Mouse (Mus musculus) cerebellum, postnatal 10 days (tissue): ENCODE measurements around the gene Taf5l.
"Not testable (repeated sequence)": the region's sequence is repeated elsewhere in the genome, so short reads cannot be mapped to it uniquely, and the experiment has no call there.

Experiments
- DNase-seq, 2 experiments: peaks; one replicate each; pipeline ENCODE4 v3.0.0; 2021; ENCODE audit warnings: mixed read lengths in 2 of 2

The Taf5l gene

DNA sequence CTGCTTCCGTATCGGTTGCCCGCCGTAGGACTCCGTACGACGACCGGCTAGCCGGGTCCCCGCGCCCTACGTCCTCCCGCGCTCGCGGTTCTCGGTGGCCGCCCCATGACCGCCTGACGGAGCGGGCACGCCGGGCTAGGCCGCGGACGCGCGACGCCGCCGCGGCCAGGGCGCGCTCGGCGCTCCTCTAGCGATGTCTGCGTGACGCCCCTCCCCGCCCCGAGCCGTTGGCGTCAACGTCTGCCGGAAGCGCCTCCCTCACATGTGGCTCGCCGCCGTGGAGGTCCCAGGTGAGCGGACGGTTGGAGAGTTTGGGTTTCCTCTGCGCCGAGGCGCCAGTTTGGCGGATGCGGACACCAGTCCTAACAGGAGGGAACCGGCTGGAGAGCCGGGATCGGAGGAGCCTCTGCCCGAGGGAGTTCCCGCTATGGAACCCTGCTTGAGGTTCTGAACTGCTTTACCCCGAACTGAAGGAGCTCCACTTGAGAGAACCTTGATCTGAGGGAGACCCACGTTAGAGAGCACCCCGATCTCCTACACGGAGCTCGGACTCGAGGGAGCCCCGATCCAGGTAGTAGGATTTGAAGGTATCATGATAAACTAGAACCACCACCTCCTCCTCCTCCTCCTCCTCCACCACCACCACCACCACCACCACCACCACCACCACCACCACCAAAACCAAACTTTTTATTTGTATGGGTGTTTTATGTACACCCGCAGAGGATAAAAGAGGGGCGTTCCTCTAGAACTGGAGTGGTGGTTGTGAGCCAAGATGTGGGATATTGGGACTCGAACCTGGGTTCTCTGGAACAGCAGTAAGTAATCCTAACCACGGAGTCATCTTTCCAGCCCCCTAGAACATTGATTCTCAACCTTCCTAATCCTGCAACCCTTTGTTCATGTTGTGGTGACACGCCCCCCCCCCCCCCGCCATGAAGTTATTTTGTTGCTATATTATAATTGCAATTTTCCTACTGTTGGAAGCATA lies at the start of gene Taf5l, which contains the start of gene Urb2:
Gene Taf5l (minus strand): TSS at position 161 of the 991 bp plus-strand sequence.
Gene Urb2 (plus strand): TSS at position 272 of the 991 bp plus-strand sequence.
- DNase-seq, result peak; percentile 96 to 97

DNA sequence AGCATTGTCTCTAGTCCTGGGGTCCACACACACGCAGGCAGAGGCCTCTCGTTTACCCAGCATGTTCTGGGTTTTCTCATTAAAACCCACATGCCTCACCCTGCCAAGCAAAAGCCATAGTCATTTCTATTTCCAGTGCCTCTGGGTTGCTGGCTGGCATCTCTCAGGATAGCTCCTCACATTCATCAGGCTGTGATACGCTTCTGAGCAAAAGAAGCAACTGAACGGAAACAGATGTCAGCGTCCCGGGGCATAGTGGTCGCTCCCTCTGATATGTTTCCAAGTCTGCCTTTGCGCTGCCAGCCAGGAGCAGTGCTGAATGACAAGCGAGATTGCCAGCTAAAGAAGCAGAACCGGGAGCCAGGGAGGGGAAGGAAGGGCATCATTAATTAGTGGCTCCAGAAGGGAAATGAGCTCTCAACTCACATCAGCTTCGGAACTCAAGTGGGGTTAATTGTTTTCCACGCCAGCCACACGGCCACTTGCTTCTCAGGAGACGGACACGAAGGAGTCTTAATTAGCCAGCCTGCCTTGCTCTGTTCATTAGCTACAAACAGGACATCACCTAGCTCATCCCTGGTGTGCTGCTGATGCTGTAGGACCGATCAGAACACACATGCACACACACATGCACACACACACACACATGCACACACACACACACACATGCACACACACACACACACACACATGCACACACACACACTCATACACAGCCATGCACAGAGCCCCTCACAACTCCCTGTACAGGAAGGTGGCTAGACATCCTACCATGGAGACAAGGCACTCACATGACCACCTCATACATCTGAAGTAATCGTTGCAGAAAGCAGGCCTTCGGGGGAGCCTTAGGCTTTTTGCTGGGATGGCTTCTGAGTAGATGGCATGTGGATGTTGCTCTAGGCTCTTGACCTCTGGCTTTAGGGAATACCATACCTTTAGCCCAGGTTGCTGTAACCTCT lies 49.4 kb upstream of the Taf5l start:
- DNase-seq, result peak; percentile 86 to 89

DNA sequence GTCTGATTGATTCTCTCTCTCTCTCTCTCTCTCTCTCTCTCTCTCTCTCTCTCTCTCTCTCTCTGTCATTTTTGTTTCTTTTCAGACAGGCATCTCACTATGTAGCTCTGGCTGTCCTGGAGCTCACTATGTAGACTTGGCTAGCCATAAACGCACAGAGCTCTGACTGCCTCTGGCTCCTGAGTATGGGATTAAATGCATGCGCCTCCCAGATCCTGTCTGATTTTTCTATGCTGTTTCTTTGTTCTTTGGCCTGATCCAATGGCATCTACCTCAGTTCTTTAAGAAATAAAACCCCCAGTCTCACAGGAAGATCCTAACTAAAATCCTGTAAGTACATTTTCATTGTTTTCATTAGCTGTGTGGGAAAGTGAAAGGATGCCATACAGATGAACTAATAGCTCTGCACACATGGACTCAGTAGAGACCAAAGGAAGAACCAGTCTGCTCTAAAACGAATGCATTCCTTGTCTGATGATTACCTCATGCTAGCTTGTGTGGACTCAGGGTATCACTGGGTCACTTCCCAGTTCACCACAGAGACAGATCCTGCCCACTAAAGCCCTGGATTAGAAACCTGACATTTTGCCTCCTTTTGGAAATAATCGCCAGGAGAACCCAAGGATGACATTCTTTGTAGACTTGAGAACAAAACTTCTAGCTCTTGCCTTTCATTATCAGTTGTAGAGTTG lies 46.0 kb upstream of the Taf5l start:
- no peak for DNase-seq

DNA sequence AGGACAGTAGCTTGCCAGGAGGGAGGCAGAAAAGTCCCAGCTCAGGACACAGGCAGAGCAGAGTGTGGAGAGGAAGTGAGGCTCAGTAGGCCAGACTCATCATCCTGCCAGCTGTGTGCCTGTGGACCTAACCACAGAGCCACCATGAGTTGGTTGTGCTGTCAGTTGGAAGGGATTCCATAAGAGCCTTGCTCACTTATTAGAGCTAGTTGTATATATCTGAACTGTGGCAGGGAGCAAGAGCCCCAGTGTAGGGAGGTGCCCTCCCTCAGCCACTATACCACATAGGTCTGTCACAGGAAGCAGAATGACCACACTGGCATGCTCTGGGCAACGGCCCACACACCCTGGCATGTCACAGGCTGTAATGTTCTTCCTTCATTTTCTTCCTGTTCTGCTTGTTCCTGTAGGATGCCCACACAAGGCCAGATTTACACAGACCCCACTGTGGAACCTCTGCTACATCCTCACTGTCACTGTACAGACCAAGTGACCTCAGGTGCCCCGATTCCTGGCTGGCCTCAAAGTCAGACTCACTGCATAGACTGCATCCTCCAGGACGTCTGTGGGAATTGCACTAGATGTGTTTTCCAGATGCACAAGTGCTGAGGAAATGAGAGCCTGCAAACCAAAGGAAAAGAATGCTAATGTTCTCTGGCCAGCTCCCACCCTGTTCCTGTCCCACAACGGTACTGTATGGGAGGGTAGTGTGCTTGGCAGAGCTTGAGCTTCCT lies 45.3 kb upstream of the Taf5l start:
- no peak for DNase-seq

DNA sequence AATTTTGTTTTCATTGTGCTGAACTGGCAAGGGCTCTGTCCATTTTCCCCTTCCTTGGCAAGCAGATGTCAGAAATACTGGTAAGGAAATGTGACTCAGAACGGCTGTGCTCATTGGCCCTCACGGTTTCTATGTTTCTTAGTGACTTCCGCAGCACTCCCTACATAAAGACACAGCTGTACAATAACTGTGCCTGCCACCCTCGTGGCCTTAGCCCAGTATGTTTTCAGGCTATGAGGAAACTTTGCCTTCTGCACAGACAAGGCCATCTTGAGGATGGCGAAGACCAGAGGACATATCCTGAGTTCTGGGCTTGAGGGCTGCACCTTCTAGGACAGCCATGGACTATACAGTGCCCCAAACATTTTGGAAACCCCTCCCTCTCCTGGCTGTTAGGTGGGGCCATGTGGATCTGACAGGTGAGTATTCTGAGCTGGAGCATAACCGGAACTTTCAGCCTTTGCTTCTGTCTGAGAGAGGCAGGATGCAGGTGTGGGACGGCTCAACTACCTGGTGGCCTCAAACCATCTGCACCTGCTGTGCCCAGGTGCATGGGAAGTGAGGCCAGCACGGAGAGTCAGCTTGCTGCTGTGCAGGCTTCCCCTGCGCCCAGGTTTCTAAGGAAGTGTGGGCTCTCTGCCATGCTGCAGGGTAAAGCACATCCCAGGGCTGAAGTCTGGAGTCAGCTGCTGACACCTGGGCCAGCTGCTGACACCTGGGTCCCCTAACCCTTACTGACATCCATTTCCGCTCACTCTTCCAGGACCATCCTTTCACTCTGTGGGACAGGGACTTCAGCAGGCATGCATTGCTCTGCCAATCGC lies 35.8 kb upstream of the Taf5l start:
- DNase-seq, result no peak

DNA sequence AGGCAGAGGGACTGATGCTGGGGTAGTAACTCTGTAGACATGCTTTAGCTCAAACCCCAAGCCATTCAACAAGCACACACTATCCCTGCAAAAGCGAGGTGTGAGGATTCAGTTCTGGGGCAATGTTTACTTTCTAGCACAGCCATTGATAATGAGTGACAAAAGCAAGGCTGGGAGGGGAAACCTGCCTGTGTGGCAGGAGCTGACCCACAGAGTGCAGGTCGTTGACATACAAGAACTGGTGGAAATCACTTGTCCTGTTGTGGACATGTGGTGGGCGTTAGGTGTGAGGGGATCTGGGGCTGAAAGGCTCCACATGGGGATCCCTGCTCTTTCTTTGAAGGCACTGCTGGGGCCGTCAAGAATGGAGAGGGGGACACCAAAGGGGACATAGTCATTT lies 31.4 kb upstream of the Taf5l start:
- DNase-seq, result no peak

DNA sequence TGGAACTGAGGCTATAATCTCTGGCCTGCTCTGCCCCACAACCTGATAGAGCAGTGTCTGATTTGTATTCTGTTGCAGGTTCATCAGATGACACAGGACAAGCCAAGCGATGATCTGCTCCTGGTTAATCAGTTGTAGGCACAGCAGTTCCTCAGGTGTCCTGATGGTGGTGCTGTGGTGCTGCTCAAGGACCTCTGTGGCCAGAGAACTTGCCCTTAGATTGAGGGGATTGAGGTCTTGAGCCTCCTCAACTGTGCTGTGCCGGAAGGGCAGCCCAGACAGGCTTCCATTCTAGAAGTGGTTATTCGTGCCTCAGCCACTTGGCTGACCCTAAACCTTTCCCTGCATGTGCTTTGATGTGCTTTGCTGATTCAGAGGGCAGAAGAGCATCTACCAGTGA lies 30.9 kb upstream of the Taf5l start:
- peak; percentile 91 to 93 for DNase-seq

DNA sequence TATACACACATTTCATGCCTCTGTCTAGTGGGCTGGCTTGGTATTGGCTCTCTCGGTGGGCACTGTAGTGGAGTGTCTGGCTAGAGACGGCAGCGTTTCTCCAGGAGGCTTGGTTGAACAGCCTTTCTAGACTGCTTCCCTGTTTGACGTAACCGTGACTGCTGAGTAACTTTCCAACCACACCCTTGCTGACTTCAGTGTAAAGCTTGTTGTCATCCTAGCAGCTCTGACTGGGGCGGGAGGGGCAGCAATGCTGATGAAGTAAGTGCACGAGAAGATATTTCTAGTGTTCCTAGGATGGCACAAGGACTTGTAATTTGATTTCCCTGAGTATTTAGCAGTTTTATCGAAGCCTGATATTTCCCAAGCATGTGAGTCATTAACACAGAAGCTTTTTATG lies 24.7 kb upstream of the Taf5l start:
- no peak for DNase-seq

DNA sequence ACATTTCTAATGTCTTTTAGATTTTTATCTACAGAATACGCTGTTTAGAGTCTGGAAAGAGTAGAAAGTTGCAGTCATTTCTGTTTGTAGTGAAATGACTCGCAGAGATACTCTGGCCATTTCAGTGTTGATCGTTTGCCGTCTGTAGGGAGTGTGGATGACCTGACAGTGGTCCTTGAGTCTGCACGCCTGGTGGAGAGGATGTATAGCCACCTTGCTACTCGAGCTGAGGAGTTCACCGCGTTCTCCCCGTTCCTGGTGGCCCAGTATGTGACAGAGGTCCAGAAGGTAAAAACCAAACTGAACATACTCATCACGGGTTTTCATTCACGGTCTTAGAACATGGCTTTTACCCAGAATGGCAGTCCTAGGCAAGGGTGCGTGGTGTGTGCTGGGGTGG lies 23.7 kb upstream of the Taf5l start:
- DNase-seq, result no peak

DNA sequence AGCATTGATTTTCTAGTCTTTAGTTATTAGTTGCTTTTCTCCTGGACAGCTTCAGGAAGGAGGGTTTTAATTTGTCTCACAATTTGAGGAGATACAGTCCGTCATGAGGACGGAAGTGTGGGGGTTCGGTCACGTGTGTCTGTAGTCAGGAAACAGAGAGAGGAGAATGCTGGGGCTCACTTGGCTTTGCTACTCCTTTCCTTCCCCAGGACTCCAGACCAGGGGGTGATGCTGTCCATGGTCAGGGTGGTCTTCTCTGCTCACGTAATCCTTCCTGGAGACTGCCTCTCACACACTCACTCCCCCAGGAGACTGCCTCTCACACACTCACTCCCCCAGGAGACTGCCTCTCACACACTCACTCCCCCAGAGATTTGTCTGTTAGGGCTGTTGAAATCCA lies 23.2 kb upstream of the Taf5l start:
- no peak for DNase-seq

DNA sequence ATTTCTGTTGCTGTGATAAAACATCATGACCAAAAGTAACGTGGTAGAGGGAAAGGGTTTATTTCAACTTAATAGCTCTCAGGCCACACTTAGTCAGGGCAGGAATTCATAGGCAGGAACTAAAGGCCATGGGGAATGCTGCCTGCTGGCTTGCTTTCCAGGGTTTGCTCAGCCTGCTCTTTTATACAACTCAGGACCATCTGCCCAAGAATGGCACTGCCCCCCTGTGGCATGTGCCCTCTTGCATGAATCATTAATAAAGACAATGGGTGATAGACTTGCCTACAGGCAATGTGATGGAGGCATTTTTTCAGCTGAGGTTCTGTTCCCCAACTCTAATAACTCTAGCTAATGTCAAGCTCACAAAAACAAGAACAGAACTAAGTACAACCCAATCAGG lies 21.0 kb upstream of the Taf5l start:
- no peak for DNase-seq

DNA sequence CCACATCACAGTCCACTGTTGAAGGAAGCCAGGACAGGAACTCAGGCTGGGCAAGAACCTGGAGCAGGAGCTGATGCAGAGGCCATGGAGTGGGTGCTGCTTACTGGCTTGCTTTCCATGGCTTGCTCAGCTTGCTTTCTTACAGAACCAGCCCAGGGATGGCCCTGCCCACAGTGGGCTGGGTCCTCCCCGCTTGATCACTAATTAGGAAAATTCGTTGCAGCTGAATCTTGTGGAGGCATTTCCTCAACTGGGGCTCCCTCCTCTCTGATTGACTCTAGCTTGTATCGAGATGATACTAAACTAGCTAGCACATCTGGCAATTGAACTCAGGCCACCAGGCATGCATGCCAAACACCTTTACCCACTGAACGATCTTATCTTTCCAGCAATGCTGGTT lies 18.2 kb upstream of the Taf5l start:
- no peak for DNase-seq

DNA sequence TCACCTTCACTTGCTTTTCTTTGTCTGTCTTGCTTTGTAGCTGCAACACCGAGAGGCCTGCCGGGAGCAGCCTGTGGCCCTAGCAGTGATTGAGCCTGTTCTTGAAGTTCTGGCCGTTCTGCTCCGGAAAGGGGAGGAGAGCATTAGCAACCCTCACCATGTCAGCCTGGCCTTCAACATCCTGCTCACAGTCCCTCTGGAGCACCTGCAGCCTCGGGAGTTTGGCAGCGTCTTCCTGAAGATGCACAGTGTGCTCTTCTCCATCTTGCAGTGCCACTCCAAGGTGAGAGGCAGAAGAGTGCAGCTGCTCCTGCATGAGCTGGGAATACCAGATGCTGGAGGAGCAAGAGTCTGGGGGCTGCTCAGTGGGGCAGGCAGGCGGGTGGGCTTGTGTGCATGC lies 16.9 kb upstream of the Taf5l start:
- no peak for DNase-seq

DNA sequence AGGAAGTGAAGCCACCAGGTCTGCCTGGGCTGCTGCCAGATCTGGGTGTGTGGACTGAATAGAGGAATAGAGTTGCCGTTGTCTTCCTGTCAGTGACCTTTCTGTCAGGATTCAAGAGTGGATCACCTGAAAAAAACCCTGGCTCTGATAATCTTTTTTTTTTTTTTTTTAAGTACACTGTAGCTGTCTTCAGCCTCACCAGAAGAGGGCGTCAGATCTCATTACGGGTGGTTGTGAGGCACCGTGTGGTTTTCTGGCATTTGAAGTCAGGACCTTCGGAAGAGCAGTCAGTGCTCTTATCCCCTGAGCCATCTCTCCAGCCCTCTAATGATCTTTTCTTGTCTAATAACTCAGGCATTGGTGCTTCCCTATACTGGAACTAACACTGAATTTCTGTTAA lies 12.2 kb upstream of the Taf5l start:
- no peak for DNase-seq

DNA sequence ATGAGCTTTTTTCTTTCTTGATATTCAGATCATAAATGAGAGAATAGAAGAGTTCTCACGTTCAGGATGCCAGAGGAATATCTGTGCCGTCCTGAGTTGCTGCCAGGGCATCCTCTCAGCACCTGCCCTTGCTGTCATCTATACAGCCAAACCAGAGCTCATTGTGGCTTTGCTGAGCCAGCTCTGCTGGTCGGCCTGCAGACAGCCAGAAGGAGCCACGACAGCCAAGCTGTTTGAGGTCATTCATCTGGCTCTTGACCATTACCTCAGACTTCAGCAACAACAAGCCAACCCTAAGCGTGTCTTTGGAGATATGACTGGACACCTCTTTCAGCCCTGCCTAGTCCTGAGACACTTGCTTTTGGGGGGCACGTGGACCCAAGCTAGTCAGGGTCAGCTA lies 6.6 kb upstream of the Taf5l start:
- peak; percentile 50 to 63 for DNase-seq

DNA sequence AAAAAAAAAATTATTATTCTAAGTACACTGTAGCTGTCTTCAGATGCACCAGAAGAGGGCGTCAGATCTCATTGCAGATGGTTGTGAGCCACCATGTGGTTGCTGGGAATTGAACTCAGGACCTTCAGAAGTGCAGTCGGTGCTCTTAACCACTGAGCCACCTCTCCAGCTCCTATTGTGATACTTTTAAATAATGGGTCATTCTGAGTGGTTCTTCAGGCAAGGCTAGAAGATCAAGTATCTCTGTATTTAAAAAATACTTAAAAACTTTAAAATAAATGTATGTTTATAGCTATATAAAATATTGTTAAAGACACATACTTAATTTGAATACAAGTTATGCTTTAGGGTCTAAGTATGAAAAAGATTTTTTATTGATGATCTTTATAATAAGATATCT lies 5.1 kb upstream of the Taf5l start:
- not testable (repeated sequence) for DNase-seq

DNA sequence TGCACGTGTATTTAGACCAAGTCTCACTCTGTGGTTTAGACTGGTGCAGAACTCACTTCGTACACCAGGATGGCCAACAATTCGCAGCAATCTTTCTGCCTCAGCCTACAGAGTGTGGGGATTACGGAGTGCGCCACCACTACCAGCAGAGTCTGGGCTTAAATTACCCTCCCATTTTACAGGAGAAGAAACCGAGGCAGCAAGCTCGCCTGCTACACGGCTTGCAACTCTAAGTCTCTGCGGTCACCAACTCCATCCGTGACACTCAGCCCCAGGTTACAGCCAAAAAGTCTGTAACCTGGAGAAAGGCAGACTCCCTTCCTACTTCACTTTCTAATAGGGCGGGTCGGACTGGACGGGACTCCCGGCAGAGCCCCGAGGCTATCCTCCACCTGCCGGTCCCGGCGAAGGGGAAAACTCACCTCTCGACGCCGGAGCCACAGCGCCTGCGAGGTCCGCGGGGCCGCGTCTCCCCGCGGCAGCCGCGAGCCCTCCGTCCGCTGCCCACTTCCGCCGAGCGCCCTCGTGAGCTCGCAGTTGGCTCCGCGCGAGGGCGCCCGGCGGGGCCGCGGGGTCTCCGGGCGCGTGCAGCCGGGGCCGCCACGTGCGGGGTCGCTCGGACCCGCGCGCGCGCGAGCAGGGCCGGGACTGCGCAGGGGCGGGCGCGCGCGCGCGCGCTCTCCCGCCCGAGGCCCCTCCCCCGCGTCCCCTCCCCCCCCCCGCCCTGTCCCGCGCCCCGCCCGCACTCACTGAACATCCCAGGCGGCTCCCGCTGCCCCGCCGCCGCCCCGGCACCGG lies 559 bp downstream of the Taf5l start:
- peak; percentile 80 to 86 for DNase-seq

DNA sequence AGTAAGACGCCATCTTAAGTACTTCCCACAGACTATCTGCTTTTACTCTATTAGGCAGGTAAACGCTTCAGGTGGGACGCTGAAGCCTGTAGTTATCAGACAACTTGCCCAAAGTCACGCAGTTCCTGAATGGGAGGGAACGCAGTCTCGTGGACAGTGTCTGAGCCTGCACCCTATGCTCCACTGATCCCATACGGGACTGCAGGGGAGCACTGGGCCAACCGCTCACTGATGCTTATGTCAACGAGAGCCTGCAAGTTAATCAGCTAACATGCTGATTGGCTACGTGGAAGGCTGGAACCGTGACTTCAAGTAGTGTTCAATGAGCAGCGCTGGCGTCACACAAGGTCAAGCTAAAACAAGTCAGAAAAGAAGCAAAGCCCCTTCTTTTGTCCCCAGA lies 1.4 kb downstream of the Taf5l start:
- peak in 1 of 2 experiments; percentile 15 for DNase-seq

DNA sequence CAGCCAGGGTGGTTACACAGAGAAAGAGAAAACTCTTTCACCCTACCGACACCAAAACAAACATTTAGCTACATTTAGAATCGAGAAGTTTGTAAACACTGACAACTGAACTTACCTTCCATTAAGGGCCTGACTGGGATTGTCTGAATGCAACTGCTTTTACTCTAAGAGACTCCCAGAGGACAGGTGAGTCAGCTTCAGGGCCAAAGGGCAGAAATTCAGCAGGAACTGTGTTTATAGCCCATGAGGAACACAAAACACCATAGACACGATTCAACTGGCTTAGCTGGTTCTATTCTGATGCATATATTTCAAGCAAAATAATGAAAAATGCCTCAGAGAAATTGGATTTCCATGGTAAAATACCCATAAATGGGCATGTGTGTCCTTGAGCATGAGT lies 6.4 kb downstream of the Taf5l start:
- no peak for DNase-seq

DNA sequence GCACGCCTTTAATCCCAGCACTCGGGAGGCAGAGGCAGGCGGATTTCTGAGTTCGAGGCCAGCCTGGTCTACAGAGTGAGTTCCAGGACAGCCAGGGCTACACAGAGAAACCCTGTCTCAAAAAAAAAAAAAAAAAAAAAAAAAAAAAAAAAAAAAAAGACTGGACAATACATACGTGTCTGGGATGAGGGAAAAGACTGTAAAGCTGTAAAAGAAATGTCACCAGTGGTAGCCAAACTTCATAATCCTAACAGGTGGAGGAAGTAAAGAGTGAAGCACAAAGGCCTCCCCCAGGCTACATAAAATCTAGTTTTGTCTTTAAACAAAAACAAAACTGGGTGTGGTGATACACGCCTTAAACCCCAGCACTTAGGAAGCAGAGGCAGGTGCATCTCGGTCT lies 6.9 kb downstream of the Taf5l start:
- DNase-seq, result not testable (repeated sequence)
